Mouse (Mus musculus): ENCODE data around the gene Ccdc88c. TPM values are rescaled to one million over a fixed set of nuclear protein-coding genes. Genes with fewer than 3 reads are reported as not detected.

Ccdc88c gene
- polyA plus RNA-seq (2012; rRNA removed): 8.2 and 9.9 TPM in 2 replicates

DNA sequence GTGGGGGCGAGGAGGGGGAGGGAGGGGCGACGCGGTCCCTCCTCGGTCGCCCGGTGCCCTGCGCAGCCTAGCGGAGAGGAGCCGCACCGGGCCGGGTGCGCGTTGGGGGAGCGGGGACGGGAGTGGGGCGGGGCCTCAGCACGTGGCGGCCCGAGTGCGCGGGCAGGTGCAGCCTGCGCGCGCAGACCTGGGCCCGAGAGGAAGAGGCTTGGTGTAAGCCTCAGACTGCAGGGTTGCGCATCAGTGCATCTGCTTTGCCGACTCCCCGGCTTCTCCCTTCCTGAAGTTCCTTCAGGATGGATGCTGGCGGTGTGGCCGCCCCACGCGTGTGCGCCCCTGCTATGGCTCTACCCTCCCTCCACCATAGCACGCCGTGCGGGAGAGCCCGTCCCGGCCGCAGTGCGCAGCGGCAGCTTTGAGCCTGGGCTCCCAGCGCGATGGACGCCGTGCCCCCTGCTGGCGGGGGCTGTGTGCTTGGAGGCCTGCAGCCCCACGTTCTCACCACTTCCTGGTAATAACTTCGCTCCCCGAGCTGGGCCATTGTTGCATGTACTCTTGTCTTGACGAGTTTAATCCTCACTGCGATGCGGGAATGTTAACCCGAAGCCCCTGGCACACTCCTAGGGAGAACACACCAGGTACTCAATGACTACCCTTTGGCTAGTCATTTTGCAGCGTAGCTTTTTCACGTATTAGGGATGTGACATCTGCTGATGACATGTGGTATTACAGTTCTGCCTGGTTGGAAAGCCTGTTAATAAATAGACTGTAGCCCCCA, at the start of gene Ccdc88c:
Ccdc88c (minus strand) TSS at position 103 of the 778 bp plus-strand sequence.

GRCm38 (mm10) chr12:100907598-100908297, 121.1 kb downstream of the Ccdc88c start, which contains the start of gene Gpr68:
Gene Gpr68, minus strand, starts transcription at chr12:100908198.

Other genes starting within 250 kb of the Ccdc88c start
- 0.48 and 0.88 TPM in 2 replicates for gene Dglucy, start 250.0 kb downstream of the Ccdc88c start, polyA plus RNA-seq (2012; rRNA removed)
- gene Gpr68, start 120.9 kb downstream of the Ccdc88c start, polyA plus RNA-seq (2012; rRNA removed): 0.02 and 0.05 TPM in 2 replicates
- 20.3 and 22.4 TPM in 2 replicates for gene Ppp4r3a, start 54.6 kb upstream of the Ccdc88c start, polyA plus RNA-seq (2012; rRNA removed)

All from liver, embryonic 14 days (tissue).